Mouse (Mus musculus) small intestine, adult 2 months (tissue): Measurements from ENCODE around the gene Ajap1. TPM values are rescaled to one million over a fixed set of nuclear protein-coding genes. Genes with fewer than 3 reads are reported as not detected.

ENCODE experiments used
- H3K27ac ChIP-seq: fragments of 200-500 bp; 2 replicates; pipeline ENCODE4 v1.5.1; 2012; ENCODE audit warnings: low read depth, low read length, control low read depth, inconsistent platforms; ENCODE audit not compliant: insufficient read depth
- H3K27me3 ChIP-seq: fragments of 200-500 bp; 2 replicates; pipeline ENCODE4 v1.6.1; 2012; ENCODE audit warnings: mild to moderate bottlenecking, moderate library complexity, low read length, inconsistent platforms; ENCODE audit not compliant: control insufficient read depth, insufficient read depth
- H3K36me3 ChIP-seq: fragments of 200-500 bp; 2 replicates; pipeline ENCODE4 v1.6.1; 2012; ENCODE audit warnings: mild to moderate bottlenecking, low read length, control low read depth, inconsistent platforms; ENCODE audit not compliant: control insufficient read depth, insufficient read depth
- H3K4me1 ChIP-seq: fragments of 200-500 bp; 2 replicates; pipeline ENCODE4 v1.6.1; 2012; ENCODE audit warnings: low read length, inconsistent platforms, mixed read lengths; ENCODE audit not compliant: control insufficient read depth, insufficient read depth, insufficient read length
- H3K4me3 ChIP-seq: fragments of 200-500 bp; 2 replicates; pipeline ENCODE4 v1.5.1; 2012; ENCODE audit warnings: low read depth, mild to moderate bottlenecking, control low read depth, inconsistent platforms, low read length, moderate library complexity
- CTCF ChIP-seq: fragments of 200-500 bp; IDR thresholded peaks from 2 replicates; pipeline ENCODE4 v1.5.1; 2012; ENCODE audit warnings: low read depth, mild to moderate bottlenecking, control low read depth, inconsistent platforms, low read length, moderate library complexity, mixed read lengths; ENCODE audit not compliant: insufficient replicate concordance, insufficient read length; ENCODE audit errors: extremely low read depth
- POLR2A ChIP-seq: fragments of 200-500 bp; IDR thresholded peaks from 2 replicates; pipeline ENCODE4 v1.6.1; 2012; ENCODE audit warnings: low read depth, mild to moderate bottlenecking, control low read depth, inconsistent platforms, low read length, moderate library complexity
- WGBS: fragments of 180-500 bp; shearing (Covaris S2); methylation state at CpG from one replicate; pipeline ENCODE4 v1.1.7; 2018; 5-methylcytosine and 5-hydroxymethylcytosine counted together
- polyA plus RNA-seq: library from polyadenylated mRNA; depleted of rRNA; stranded (reverse); fragments of >200 nt; gene quantifications from 2 replicates; pipeline ENCODE4 v1.2.3, GENCODE M21; 2012

The Ajap1 gene
- polyA plus RNA-seq, 1 experiment: 0.08 TPM

GRCm38 (mm10) chr4:153381433-153381832, 101.2 kb downstream of the Ajap1 start:
- Histone ChIP-seq H3K27ac (no peak overlapping the region), H3K4me1 (no peaks in the 10 kb centered on the region), H3K36me3 (no peaks in the 10 kb centered on the region), H3K4me3 (no peak overlapping the region), H3K27me3 (no peaks in the 10 kb centered on the region)
- TF ChIP-seq POLR2A (no peak), CTCF (no peak)
- 47% methylated on average over 7 of the region's 7 CpGs for WGBS

- Histone ChIP-seq H3K4me3 (no peak overlapping the region), H3K27me3 (no peaks in the 10 kb centered on the region), H3K36me3 (no peaks in the 10 kb centered on the region), H3K4me1 (no peaks in the 10 kb centered on the region), H3K27ac (no peak overlapping the region)
- no peak for TF ChIP-seq POLR2A
- no peak for TF ChIP-seq CTCF
- 83% methylated on average over 10 of the region's 10 CpGs for WGBS
These were observed 101.7 kb downstream of the Ajap1 start for GRCm38 (mm10) chr4:153380885-153381284.

- no peak for TF ChIP-seq CTCF
- no peak for TF ChIP-seq POLR2A
- Histone ChIP-seq H3K4me1 (no peaks in the 10 kb centered on the region), H3K4me3 (no peak overlapping the region), H3K27ac (no peak overlapping the region), H3K36me3 (no peaks in the 10 kb centered on the region), H3K27me3 (no peaks in the 10 kb centered on the region)
- WGBS: 17% methylated on average over 6 of the region's 6 CpGs
These were observed 104.6 kb downstream of the Ajap1 start for GRCm38 (mm10) chr4:153377981-153378380.

- TF ChIP-seq POLR2A: no peak
- no peak for TF ChIP-seq CTCF
- no peaks in the 10 kb centered on the region for H3K4me1 ChIP-seq
- H3K27ac ChIP-seq: no peak overlapping the region
- H3K36me3 ChIP-seq: no peaks in the 10 kb centered on the region
- no peak overlapping the region for H3K4me3 ChIP-seq
- no peaks in the 10 kb centered on the region for H3K27me3 ChIP-seq
- WGBS: 76% methylated on average over 6 of the region's 6 CpGs
These were observed 108.4 kb downstream of the Ajap1 start for GRCm38 (mm10) chr4:153374233-153374632.

- H3K36me3 ChIP-seq: no peaks in the 10 kb centered on the region
- H3K4me3 ChIP-seq: no peak overlapping the region
- WGBS: 90% methylated on average over 14 of the region's 14 CpGs
- TF ChIP-seq CTCF (no peak), POLR2A (no peak)
- H3K27ac ChIP-seq: no peak overlapping the region
- H3K27me3 ChIP-seq: no peaks in the 10 kb centered on the region
- H3K4me1 ChIP-seq: no peaks in the 10 kb centered on the region
These were observed 109.5 kb downstream of the Ajap1 start for GRCm38 (mm10) chr4:153373125-153373524.

- H3K4me3 ChIP-seq: no peak overlapping the region
- H3K4me1 ChIP-seq: no peaks in the 10 kb centered on the region
- H3K27ac ChIP-seq: no peak overlapping the region
- no peaks in the 10 kb centered on the region for H3K36me3 ChIP-seq
- TF ChIP-seq POLR2A: no peak
- no peak for TF ChIP-seq CTCF
- no peaks in the 10 kb centered on the region for H3K27me3 ChIP-seq
- WGBS: 60% methylated on average over 10 of the region's 10 CpGs
These were observed 113.9 kb downstream of the Ajap1 start for GRCm38 (mm10) chr4:153368620-153369159.

- Histone ChIP-seq H3K27ac (no peak overlapping the region), H3K4me3 (no peak overlapping the region), H3K4me1 (no peaks in the 10 kb centered on the region), H3K36me3 (no peaks in the 10 kb centered on the region), H3K27me3 (no peaks in the 10 kb centered on the region)
- WGBS: 58% methylated on average over 13 of the region's 13 CpGs
- TF ChIP-seq CTCF (no peak), POLR2A (no peak)
These were observed 121.6 kb downstream of the Ajap1 start for GRCm38 (mm10) chr4:153360868-153361545.
